Mouse (Mus musculus) lung, postnatal 14 days (tissue): ENCODE measurements at regions not wholly inside any gene's neighbourhood (a gene's known extent, or its start where the extent isn't known, plus 50 kb on each side); places are given as distances from the start of the nearest gene placed in this dataset.

Experiments
- DNase-seq: peaks from one replicate; pipeline ENCODE4 v3.0.0; 2021

DNA sequence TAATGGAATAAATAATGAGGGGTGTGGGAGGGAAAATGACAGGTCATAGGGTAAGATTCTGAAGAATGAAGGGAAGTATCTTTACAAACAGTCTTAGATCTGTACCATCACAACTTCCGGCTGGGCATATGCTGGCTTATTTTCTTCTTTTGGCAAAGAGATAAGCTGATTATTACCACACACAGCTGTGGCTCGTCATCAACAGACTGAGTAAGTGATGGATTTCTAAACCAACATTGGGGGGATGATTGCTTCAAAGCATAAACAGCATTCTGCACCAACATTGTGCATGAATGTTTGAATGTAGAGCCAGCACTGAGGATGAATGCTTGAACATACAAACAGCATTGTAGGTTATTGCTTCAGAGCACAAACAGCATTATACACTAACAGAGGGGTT lies 181.7 kb upstream of the Dpp10 start:
- DNase-seq, result peak; percentile 7
